Mouse (Mus musculus) stomach, postnatal 0 days (tissue): ENCODE data around the gene 1700016K19Rik.

Experiments
- CTCF ChIP-seq: IDR thresholded peaks from 2 replicates; pipeline ENCODE4 v1.5.1; 2016; ENCODE audit warnings: antibody characterized with exemption, low read depth, mild to moderate bottlenecking, moderate library complexity
- EP300 ChIP-seq: optimal IDR thresholded peaks from 2 replicates; pipeline ENCODE3; 2016; ENCODE audit warnings: antibody characterized with exemption

- no peak for TF ChIP-seq CTCF
- TF ChIP-seq EP300 = no peak
Observed at GRCm38 (mm10) chr11:76042041-76042638, 42.4 kb downstream of the 1700016K19Rik start.
